Mouse (Mus musculus) bone marrow, adult 2 months (tissue): ENCODE data around the gene Ubash3b.

Experiments
- CTCF ChIP-seq: fragments of 200-500 bp; IDR thresholded peaks from 2 replicates; pipeline ENCODE4 v1.5.1; 2011; ENCODE audit warnings: low read length, control low read depth; ENCODE audit not compliant: control insufficient read depth, insufficient read depth
- POLR2A ChIP-seq: fragments of 200-500 bp; IDR thresholded peaks from 2 replicates; pipeline ENCODE4 v1.6.1; 2011; ENCODE audit warnings: low read depth, mild to moderate bottlenecking, control low read depth, low read length, borderline replicate concordance; ENCODE audit not compliant: control insufficient read depth

DNA sequence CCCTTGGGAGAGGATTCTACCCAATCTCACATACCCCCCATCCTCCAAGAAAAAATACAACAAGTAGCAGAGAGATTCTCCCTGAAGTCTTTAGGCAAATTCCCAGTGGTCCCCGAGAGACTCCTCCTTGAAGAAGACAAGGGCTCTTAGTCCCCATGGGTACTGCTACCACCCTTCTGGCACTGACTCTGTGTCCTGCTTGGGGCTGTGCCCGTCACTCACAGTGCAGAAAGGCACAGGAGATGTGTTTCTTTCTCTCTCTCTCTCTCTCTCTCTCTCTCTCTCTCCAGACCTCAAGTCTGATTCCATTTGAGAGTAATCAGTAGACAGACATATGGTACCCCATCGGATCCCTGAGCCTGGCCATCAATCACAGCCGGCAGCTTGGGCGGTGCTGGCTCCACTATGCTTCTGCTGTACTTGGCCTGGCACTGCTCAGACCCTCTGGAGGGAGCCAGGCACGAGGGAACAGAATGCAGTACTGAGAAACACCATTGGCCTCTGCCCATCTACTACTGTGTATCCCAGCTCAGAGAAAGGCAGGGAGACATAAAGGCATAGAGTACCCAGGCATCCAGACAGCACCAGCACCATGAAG lies 12.3 kb downstream of the Ubash3b start:
- no peak for TF ChIP-seq CTCF
- no peak for TF ChIP-seq POLR2A
